Mouse (Mus musculus) frontal cortex, adult (tissue): ENCODE measurements around the gene Tmpo.

Experiments
- ATAC-seq: cut with Nextera tagmentation; 2 replicates; pipeline ENCODE4 v1.9.2; 2017; ENCODE audit warnings: mild to moderate bottlenecking, moderate library complexity, mixed read lengths; ENCODE audit not compliant: low TSS enrichment

Tmpo gene

GRCm38 (mm10) chr10:91180761-91181460, at the start of gene Tmpo:
TSS of gene Tmpo (minus strand) at chr10:91181315.
- ATAC-seq = no peak

- ATAC-seq = no peak
Observed at GRCm38 (mm10) chr10:91230400-91230799, 49.3 kb upstream of the Tmpo start.

- ATAC-seq = peak; percentile 86
Observed at GRCm38 (mm10) chr10:91229518-91229961, 48.4 kb upstream of the Tmpo start.

GRCm38 (mm10) chr10:91228924-91229517, 47.9 kb upstream of the Tmpo start:
- peak; percentile 20; the same call in 1 of the 2 replicates for ATAC-seq

GRCm38 (mm10) chr10:91227034-91227433, 45.9 kb upstream of the Tmpo start:
- ATAC-seq = no peak

- no peak for ATAC-seq
Observed at GRCm38 (mm10) chr10:91222398-91223236, 41.5 kb upstream of the Tmpo start.

DNA sequence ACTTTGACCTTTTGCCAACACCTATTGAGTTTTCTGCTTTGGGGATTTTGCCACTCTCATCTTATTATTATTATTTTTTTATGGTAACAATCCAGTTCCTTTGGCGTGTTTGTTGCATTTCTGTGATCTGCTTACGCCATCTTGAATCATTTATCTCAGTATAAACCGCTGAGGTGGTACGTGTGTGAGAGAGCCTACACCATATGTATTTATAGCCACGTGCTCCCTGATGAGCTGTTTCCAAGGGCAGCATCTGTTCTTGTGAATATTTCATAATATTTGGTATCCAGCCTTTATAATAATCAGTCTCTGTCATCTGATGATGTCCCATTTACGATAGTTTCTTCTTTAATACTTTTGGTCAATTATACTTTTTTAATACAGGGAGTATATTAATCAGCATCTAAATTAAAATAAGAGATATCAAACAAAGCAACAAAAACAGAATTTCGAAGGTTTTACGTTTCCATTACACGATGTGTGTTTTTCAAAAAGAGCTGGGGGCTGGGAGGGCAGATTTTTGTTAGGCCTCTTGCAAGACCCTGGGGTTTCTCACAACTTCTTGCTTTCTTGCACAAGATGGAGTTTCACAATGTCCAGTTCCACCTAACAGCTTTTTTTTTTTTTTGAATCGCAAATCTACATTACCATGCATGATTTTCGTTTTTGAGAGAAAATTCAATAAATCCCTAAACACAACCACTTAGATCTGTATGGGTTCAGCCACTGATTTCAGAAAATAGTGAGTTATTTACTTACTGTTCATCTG, 28.0 kb upstream of the Tmpo start:
- no peak for ATAC-seq

GRCm38 (mm10) chr10:91208461-91208860, 27.3 kb upstream of the Tmpo start:
- no peak for ATAC-seq

GRCm38 (mm10) chr10:91207275-91207674, 26.2 kb upstream of the Tmpo start:
- no peak for ATAC-seq

DNA sequence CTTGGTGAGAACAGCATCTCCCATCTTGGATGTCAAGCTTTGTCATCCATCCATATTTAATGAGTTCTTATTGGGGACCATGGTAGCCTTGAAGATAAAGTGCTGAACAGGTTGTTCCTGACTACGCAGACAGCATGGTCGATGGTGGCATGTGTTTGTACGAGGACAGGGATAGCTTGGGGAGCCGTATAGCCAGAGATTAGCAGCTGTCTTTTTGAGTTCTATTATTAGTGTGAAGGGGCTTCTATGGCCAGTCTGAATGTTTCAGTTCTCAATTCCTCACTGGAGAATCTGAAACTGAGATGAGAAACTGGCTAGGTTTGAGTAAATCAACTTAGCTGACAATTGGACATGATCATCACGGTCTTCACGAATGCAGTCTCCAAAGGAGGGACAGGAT, 24.5 kb upstream of the Tmpo start:
- no peak for ATAC-seq

DNA sequence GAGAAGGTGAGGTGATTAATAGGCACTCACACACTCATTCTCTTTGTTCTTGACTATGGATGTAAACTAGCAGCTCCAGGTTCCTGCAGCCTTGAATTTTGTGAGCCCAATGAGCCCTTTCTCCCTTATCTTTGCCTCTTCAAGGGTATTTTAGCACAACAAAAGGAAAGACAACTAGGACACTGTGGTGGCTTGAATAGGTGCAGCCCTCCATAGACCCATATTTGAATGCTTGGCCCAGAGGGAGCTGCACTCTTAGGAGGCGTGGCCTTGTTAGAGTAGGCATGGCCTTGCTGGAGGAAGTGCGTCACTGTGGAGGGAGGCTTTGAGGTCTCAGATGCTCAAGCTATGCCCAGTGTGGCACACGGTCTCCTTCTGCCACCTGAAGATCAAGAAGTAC, 19.5 kb upstream of the Tmpo start:
- no peak for ATAC-seq

GRCm38 (mm10) chr10:91199238-91199780, 18.2 kb upstream of the Tmpo start:
- no peak for ATAC-seq

DNA sequence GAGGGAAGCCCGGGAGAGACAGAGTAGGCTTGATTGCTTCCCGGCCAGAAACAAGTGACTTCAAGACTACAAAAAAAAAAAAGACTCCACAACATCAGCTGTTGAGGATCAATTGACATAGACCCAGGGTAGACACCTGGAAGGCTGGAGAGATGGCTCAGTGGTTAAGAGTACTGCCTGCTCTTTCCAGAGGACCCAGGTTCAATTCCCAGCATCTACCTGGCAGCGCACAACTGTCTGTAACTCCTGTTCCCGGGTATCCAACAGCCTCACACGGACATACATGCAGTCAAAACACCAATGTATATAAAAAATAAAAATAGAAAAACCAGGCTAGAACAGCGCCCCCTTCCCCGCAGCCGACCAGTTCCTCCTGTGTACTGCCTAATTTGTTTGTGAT, 16.6 kb upstream of the Tmpo start:
- no peak for ATAC-seq

DNA sequence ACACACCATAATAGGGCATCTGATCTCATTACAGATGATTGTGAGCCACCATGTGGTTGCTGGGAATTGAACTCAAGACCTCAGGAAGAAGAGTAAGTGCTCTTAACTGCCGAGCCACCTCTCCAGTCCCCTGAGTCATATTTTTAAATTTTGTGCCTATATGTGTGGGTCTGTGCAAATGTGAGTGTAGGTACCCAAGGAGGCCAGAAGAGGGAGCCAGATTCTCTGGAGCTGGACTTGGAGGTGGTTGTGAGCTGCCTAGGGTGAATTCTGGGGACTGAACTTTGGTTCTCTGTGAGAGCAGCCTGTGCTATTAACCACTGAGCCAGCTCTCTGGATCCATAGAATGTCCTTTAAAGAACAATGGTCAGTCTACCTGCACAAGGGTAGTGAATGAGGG, 15.7 kb upstream of the Tmpo start:
- ATAC-seq = no peak

GRCm38 (mm10) chr10:91195680-91196079, 14.6 kb upstream of the Tmpo start:
- peak; percentile 85 for ATAC-seq

DNA sequence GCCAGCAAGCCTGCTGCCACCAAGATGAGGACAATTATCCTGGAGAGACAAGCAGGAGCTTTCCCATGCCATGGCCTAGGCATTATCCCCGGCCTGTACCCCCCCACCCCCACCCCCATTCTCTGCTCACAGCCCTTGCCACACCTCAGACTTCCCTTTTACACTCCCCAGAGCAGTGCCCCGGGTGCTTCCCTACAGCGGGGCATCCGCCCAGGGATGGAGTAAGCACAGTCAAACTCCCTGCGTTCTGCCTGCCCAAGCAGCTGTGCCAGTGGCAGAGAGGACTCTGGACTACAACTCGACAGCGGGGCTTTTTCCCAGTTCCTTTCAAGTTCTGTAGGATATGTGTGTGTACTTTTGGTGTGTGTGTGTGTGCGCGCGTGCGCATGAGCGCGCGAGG, 14.0 kb upstream of the Tmpo start:
- no peak for ATAC-seq

- ATAC-seq = peak; percentile 69
Observed at GRCm38 (mm10) chr10:91191851-91192250, 10.7 kb upstream of the Tmpo start.

GRCm38 (mm10) chr10:91189476-91189875, 8.4 kb upstream of the Tmpo start:
- no peak for ATAC-seq

GRCm38 (mm10) chr10:91188684-91189287, 7.7 kb upstream of the Tmpo start:
- ATAC-seq = no peak

- peak; percentile 72 for ATAC-seq
Observed at GRCm38 (mm10) chr10:91187872-91188271, 6.8 kb upstream of the Tmpo start.

DNA sequence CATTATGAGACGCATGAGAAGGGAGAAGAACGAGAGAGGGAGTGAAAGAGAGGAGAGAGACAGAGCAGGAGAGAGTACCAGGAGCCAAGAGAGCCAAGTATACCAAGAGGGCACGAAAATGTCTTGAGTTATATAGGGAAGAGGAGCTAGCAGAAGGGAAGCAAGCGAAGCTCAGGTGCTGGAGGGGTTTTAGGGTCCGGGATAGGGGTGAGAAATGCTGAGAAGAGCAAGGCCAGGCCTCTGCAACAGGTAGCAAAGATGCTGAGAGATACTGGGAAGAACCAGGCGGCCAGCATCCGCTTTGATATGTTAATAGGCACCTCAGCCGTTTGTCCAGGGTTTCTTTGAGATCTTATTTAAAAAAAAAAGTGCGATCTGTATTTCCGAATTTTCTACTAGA, 6.2 kb upstream of the Tmpo start:
- peak; percentile 42; the same call in 1 of the 2 replicates for ATAC-seq
